Mouse (Mus musculus): ENCODE measurements around the gene Fggy. TPM values are rescaled to one million over a fixed set of nuclear protein-coding genes. Genes with fewer than 3 reads are reported as not detected.

Gene Fggy
- polyA plus RNA-seq, 1 experiment from 2014 or later = 7.5 TPM

DNA sequence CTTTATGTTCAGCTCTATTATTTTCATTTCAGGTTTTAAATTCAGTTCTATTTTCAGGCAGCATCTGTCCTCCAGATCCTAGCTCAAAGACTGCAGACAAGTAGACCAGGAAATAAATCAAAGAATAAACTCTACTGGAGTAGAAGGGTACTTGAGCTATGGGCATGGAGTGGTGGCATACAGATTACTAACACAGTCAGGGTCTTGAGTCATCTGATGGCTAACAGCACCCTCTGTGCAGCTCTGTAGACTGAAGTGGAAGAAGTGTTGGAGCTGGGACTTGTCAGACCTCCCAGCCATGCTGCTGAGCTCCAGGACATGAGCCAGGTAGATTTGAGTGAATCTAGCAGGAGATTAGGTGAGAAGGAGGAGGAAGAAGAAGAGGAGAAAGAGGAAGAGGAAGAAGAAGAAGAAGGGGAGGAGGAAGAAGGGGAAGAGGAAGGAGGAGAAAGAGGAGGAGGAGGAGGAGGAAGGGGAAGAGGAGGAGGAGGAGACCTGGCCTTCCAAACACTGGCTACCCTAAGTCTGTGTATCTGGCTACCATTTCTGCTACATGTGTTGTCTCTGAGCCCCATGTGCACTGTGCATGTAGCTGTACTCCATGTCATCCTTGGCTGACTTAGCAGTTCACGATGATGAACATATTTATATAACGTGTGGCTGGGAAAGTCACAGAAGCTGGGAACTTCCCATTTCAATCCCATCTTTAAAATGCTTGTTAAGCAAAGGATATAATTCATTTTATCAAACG lies 91.7 kb downstream of the Fggy start:
- no peaks in the 10 kb centered on the region for H3K27me3 ChIP-seq
- no peak overlapping the region for H3K27ac ChIP-seq (replicated peaks)
- no peak overlapping the region for H3K4me2 ChIP-seq
- no peak overlapping the region for H3K9ac ChIP-seq
- H3K4me1 ChIP-seq (replicated peaks) = peaks cover 12% of the 10 kb centered on the region
- no peak for ATAC-seq (ENCODE audit: low FRiP score, low read depth)
- no peaks in the 10 kb centered on the region for H3K36me3 ChIP-seq
- no peak overlapping the region for H3K4me3 ChIP-seq
- no peaks in the 10 kb centered on the region for H3K9me3 ChIP-seq
- WGBS = 85% methylated on average over 3 of the region's 3 CpGs

- Histone ChIP-seq H3K4me1 (replicated peaks) (peaks cover 12% of the 10 kb centered on the region), H3K27ac (replicated peaks) (no peak overlapping the region), H3K36me3 (no peaks in the 10 kb centered on the region), H3K27me3 (no peaks in the 10 kb centered on the region), H3K4me2 (no peak overlapping the region), H3K9me3 (no peaks in the 10 kb centered on the region), H3K9ac (no peak overlapping the region), H3K4me3 (no peak overlapping the region)
- 88% methylated on average over 3 of the region's 3 CpGs for WGBS
- ATAC-seq (ENCODE audit: low FRiP score, low read depth) = no peak
Measured at GRCm38 (mm10) chr4:95649552-95649905, 92.2 kb downstream of the Fggy start.

DNA sequence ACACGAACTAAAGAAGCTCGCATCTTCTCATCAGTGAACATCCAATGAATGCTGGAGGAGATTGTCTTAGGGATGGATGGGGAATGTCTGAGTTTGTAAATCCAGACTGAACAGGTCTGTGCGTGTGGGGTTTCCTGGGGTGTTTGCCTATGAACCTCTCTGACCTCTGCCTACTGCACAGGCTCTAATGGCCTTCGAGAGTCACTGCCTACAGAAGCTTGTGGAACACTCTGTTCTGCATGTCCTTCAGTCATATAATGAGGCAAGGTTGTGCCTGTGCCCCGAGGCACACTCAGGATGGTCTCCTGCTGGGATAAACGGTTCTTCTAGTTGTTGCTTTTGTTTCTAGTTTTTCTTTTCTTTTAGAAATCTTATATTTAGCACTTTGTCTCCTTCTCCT lies 92.7 kb downstream of the Fggy start:
- 70% methylated on average over 6 of the region's 6 CpGs for WGBS

DNA sequence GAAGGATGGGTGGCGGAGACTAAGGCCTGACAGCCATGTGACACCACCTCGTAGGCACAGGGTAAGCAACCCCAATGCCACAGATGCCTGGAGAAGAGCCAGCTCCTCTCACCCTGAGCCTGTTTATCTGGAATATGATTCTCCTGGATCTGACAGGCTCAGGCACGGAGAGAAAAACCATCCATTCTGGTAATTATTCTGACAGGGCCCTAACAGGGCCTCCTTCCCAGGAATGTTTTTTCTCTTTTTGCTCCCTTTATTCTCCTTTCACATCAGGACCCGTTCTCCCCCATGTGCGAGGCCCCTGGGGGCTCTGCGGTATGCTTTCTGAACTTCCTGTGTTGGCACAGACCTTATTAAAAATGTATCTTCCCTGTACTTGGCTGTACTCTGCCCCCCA lies 94.7 kb downstream of the Fggy start:
- no peak overlapping the region for H3K4me2 ChIP-seq
- peak; percentile 51; the same call in 1 of the 2 replicates for ATAC-seq (ENCODE audit: low FRiP score, low read depth)
- H3K4me1 ChIP-seq (replicated peaks) = peaks cover 12% of the 10 kb centered on the region
- no peaks in the 10 kb centered on the region for H3K27me3 ChIP-seq
- H3K36me3 ChIP-seq = no peaks in the 10 kb centered on the region
- H3K9ac ChIP-seq = no peak overlapping the region
- no peak overlapping the region for H3K4me3 ChIP-seq
- H3K27ac ChIP-seq (replicated peaks) = 0 out of 2 replicates have a peak overlapping the region, but pooled peaks have one; percentile 45
- WGBS = 37% methylated on average over 6 of the region's 6 CpGs
- no peaks in the 10 kb centered on the region for H3K9me3 ChIP-seq

More for the DNA sequence above, 92.7 kb downstream of the Fggy start:
- H3K36me3 ChIP-seq = no peaks in the 10 kb centered on the region
- no peak for ATAC-seq (ENCODE audit: low FRiP score, low read depth)
- no peak overlapping the region for H3K27ac ChIP-seq (replicated peaks)
- no peak overlapping the region for H3K4me2 ChIP-seq
- H3K4me3 ChIP-seq = no peak overlapping the region
- no peak overlapping the region for H3K9ac ChIP-seq
- H3K4me1 ChIP-seq (replicated peaks) = peaks cover 12% of the 10 kb centered on the region
- no peaks in the 10 kb centered on the region for H3K27me3 ChIP-seq
- no peaks in the 10 kb centered on the region for H3K9me3 ChIP-seq

- no peak overlapping the region for H3K27ac ChIP-seq (replicated peaks)
- ATAC-seq (ENCODE audit: low FRiP score, low read depth) = no peak
- H3K4me1 ChIP-seq (replicated peaks) = peaks cover 12% of the 10 kb centered on the region
- no peak overlapping the region for H3K4me2 ChIP-seq
- H3K4me3 ChIP-seq = no peak overlapping the region
- 41% methylated on average over 4 of the region's 4 CpGs for WGBS
- H3K36me3 ChIP-seq = no peaks in the 10 kb centered on the region
- no peak overlapping the region for H3K9ac ChIP-seq
- H3K9me3 ChIP-seq = no peaks in the 10 kb centered on the region
- H3K27me3 ChIP-seq = no peaks in the 10 kb centered on the region
Measured at GRCm38 (mm10) chr4:95653296-95653912, 96.1 kb downstream of the Fggy start.

GRCm38 (mm10) chr4:95653913-95654301 lies 96.6 kb downstream of the Fggy start:
- H3K4me3 ChIP-seq = no peak overlapping the region
- no peaks in the 10 kb centered on the region for H3K9me3 ChIP-seq
- 76% methylated on average over 4 of the region's 4 CpGs for WGBS

GRCm38 (mm10) chr4:95659024-95659423 lies 101.7 kb downstream of the Fggy start:
- no peak overlapping the region for H3K4me2 ChIP-seq
- no peak overlapping the region for H3K27ac ChIP-seq (replicated peaks)
- H3K36me3 ChIP-seq = no peaks in the 10 kb centered on the region
- no peak overlapping the region for H3K4me3 ChIP-seq
- 47% methylated on average over 3 of the region's 3 CpGs for WGBS
- H3K9ac ChIP-seq = no peak overlapping the region
- no peaks in the 10 kb centered on the region for H3K27me3 ChIP-seq
- ATAC-seq (ENCODE audit: low FRiP score, low read depth) = no peak
- H3K9me3 ChIP-seq = no peaks in the 10 kb centered on the region
- H3K4me1 ChIP-seq (replicated peaks) = no peaks in the 10 kb centered on the region

More at GRCm38 (mm10) chr4:95653913-95654301, 96.6 kb downstream of the Fggy start:
- Histone ChIP-seq H3K4me2 (no peak overlapping the region), H3K9ac (no peak overlapping the region), H3K27ac (replicated peaks) (no peak overlapping the region), H3K4me1 (replicated peaks) (peaks cover 12% of the 10 kb centered on the region), H3K36me3 (no peaks in the 10 kb centered on the region), H3K27me3 (no peaks in the 10 kb centered on the region)
- ATAC-seq (ENCODE audit: low FRiP score, low read depth) = no peak

DNA sequence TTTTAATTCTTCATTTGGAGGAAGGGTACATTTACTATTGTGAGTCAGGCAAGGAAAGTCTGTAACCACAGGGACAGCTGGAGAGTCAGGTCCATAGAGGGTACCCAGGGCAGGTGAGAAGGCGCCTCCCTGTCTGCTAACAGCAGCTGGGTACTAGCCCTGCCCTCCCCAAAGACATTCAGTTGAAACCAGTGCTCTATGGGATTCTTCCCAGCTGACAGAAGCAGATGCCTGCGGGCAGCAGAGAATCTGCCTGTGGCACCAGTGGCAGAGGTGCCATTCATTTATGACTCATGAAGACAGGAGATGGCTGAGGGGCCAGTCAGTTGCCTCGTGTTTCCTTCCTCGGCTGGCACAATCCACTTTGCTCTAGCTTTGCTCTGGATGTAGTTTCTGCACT lies 106.3 kb downstream of the Fggy start:
- 77% methylated on average over 4 of the region's 4 CpGs for WGBS
- Histone ChIP-seq H3K27me3 (no peaks in the 10 kb centered on the region), H3K9ac (no peak overlapping the region), H3K36me3 (no peaks in the 10 kb centered on the region), H3K4me1 (replicated peaks) (no peaks in the 10 kb centered on the region), H3K27ac (replicated peaks) (no peak overlapping the region), H3K4me2 (no peak overlapping the region), H3K4me3 (no peak overlapping the region), H3K9me3 (no peaks in the 10 kb centered on the region)
- no peak for ATAC-seq (ENCODE audit: low FRiP score, low read depth)

GRCm38 (mm10) chr4:95664327-95664726 lies 107.0 kb downstream of the Fggy start:
- Histone ChIP-seq H3K4me1 (replicated peaks) (no peaks in the 10 kb centered on the region), H3K27me3 (no peaks in the 10 kb centered on the region), H3K27ac (replicated peaks) (no peak overlapping the region), H3K9ac (no peak overlapping the region), H3K4me3 (no peak overlapping the region), H3K4me2 (no peak overlapping the region), H3K9me3 (no peaks in the 10 kb centered on the region), H3K36me3 (no peaks in the 10 kb centered on the region)
- 74% methylated on average over 3 of the region's 3 CpGs for WGBS
- no peak for ATAC-seq (ENCODE audit: low FRiP score, low read depth)

- no peak overlapping the region for H3K27ac ChIP-seq (replicated peaks)
- H3K36me3 ChIP-seq = no peaks in the 10 kb centered on the region
- no peak overlapping the region for H3K4me2 ChIP-seq
- H3K4me3 ChIP-seq = no peak overlapping the region
- no peak for ATAC-seq (ENCODE audit: low FRiP score, low read depth)
- H3K9ac ChIP-seq = no peak overlapping the region
- WGBS = 83% methylated on average over 7 of the region's 7 CpGs
- H3K4me1 ChIP-seq (replicated peaks) = no peaks in the 10 kb centered on the region
- no peaks in the 10 kb centered on the region for H3K27me3 ChIP-seq
- H3K9me3 ChIP-seq = no peaks in the 10 kb centered on the region
Measured at GRCm38 (mm10) chr4:95666284-95666889, 109.1 kb downstream of the Fggy start.

DNA sequence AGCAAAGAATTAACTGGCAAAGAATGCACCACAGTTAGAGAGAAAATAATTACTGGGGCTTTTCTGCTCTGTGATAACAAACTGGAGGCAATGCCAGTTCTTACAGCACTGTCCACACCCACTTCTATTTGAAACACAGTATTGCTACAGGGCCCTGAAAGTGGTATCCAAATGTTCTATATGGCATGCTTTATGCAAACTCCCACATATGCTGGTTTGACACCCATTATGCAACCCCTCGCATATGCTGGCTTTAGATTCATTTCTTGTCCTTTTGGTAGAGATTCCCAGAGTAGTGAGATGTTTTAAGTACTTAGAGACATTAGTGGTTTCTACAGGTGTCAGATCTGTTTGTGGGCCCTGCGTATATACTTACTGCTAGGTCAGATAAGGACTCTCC lies 109.6 kb downstream of the Fggy start:
- no peaks in the 10 kb centered on the region for H3K36me3 ChIP-seq

DNA sequence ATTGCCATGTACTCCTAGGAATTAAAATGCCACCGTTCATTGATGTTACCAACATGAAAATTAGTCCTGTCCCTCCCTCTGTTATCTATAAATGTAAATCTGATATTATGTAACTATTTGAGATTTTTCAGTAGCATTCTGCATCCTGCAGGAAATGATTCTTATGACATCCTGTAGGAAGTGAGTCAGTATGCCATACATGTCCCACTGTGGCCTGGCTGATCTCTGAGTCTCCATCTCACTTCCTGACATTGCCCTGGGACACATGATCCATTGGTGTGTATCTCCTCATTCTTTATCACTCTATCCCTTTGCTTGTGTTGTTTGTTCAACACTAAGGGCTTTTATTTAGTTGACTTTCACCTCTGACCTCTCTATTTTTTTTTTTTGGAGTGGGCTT lies 110.3 kb downstream of the Fggy start:
- no peak for ATAC-seq (ENCODE audit: low FRiP score, low read depth)
- H3K27ac ChIP-seq (replicated peaks) = no peak overlapping the region

More for the DNA sequence above, 109.6 kb downstream of the Fggy start:
- no peaks in the 10 kb centered on the region for H3K27me3 ChIP-seq
- no peak overlapping the region for H3K27ac ChIP-seq (replicated peaks)
- no peak overlapping the region for H3K4me3 ChIP-seq
- no peak overlapping the region for H3K9ac ChIP-seq
- WGBS = 93% methylated on average over 2 of the region's 2 CpGs
- no peak for ATAC-seq (ENCODE audit: low FRiP score, low read depth)
- H3K4me1 ChIP-seq (replicated peaks) = no peaks in the 10 kb centered on the region
- H3K4me2 ChIP-seq = no peak overlapping the region
- H3K9me3 ChIP-seq = no peaks in the 10 kb centered on the region

More for the DNA sequence above, 110.3 kb downstream of the Fggy start:
- Histone ChIP-seq H3K36me3 (no peaks in the 10 kb centered on the region), H3K4me3 (no peak overlapping the region), H3K4me2 (no peak overlapping the region), H3K27me3 (no peaks in the 10 kb centered on the region), H3K9me3 (no peaks in the 10 kb centered on the region), H3K9ac (no peak overlapping the region), H3K4me1 (replicated peaks) (no peaks in the 10 kb centered on the region)
- WGBS = 89% methylated on average over 1 of the region's 1 CpGs
